ENCODE assay signal across 8 mouse cellular contexts in the genomic region with DNA sequence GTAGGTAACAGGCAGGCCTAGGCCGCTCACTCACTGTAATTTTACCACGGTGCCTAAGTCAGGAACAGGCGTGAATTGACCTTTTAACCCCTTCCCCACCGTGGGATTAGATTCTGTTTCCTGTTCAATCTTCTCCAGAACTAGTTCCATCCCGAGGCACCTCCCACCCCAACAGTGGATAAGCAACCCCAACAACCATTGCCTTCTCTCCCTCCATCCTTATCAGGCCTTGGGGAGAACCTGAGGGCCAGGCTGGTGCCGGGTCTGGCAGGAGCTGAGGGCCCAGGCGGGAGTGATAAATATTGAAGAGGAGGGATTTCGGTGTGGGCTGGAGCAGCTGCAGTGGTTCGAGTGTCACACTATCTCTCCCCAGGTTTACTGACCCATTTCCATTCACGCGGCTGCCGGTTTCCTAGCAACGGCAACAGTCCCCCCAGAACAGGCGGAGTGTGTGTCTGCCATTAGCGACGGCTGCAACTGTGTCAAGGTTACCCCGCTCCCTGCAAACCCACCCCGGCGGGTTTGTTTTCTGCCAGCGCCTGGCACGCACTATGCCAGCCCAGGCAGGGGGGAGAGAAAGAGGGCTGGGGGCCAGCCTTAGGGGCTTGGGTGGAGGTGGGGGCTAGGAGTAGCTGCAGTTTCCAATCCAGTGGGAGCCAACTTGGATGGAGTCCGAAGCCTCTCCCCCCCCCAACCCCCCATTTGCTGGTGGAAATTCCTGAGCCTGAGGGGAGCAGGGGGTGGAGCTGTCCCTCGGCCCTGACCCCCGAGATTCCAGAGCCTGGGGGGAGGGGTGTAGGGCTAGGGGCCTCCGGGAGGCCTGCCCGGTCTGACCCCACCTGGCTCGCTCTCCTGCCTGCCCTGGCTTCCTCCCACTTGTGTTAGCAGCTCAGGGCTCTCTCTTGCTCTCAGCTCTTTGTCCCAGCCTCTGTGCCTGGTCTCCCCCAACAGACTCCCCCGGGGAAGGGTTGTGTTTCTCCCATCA. TPM values are rescaled to one million over a fixed set of nuclear protein-coding genes. Genes with fewer than 3 reads are reported as not detected.
DNase-seq lines count a peak whose midpoint lies in the region; ATAC-seq and TF ChIP-seq lines count a peak whose summit lies in the region.

No protein-coding gene starts in this region.

- peak overlapping the region; percentile 21 for H3K9ac ChIP-seq in intestine, embryonic 15.5 days
- peak overlapping the region; percentile 31; the same call in 1 of the 2 replicates for H3K9ac ChIP-seq in stomach, postnatal 0 days (ENCODE audit: low read length)

- no peak for TF ChIP-seq CTCF in stomach, postnatal 0 days (IDR thresholded peaks at IDR 0.05; ENCODE audit: low read depth)

- no peak for TF ChIP-seq EP300 in stomach, postnatal 0 days (optimal IDR thresholded peaks at IDR 0.05)

- H3K4me1 ChIP-seq in forebrain, embryonic 10.5 days: peaks cover 99% of the 10 kb centered on the region
- peaks cover 95% of the 10 kb centered on the region for H3K4me1 ChIP-seq in intestine, embryonic 15.5 days (replicated peaks)
- peaks cover 38% of the 10 kb centered on the region for H3K4me1 ChIP-seq in stomach, postnatal 0 days (replicated peaks; ENCODE audit: control insufficient read depth, insufficient read depth)

- H3K36me3 ChIP-seq in forebrain, embryonic 10.5 days (replicated peaks): no peaks in the 10 kb centered on the region
- H3K36me3 ChIP-seq in intestine, embryonic 15.5 days: no peaks in the 10 kb centered on the region
- H3K36me3 ChIP-seq in stomach, postnatal 0 days (ENCODE audit: control insufficient read depth, insufficient read depth, low read length): no peaks in the 10 kb centered on the region

- no peaks in the 10 kb centered on the region for H3K9me3 ChIP-seq in forebrain, embryonic 10.5 days
- H3K9me3 ChIP-seq in intestine, embryonic 15.5 days: no peaks in the 10 kb centered on the region
- H3K9me3 ChIP-seq in stomach, postnatal 0 days (ENCODE audit: control insufficient read depth, low read length): no peaks in the 10 kb centered on the region

- peak; percentile 70 to 76 for DNase-seq in layer of hippocampus, postnatal 10 days (ENCODE audit: low spot score in 2 of 2)
- DNase-seq in layer of hippocampus, adult 9-10 months (ENCODE audit: low spot score): no peak
- peak; percentile 75 for DNase-seq in adrenal gland, adult 8-10 months
- peak; percentile 72 for DNase-seq in forebrain, embryonic 10.5 days (ENCODE audit: extremely low spot score, low spot score)
- peak; percentile 55 for DNase-seq in stomach, postnatal 0 days (ENCODE audit: low spot score)
- no peak for DNase-seq in urinary bladder, postnatal 10 days (ENCODE audit: low spot score)

- peak; percentile 13; the same call in 1 of the 2 replicates for ATAC-seq in intestine, embryonic 15.5 days
- peak; percentile 68 for ATAC-seq in megakaryocyte progenitor cell, adult 5-6 weeks (replicated peaks; ENCODE audit: poor library complexity)
- ATAC-seq in stomach, postnatal 0 days (ENCODE audit: low FRiP score, low TSS enrichment): peak; percentile 3; the same call in 1 of the 2 replicates

- peak overlapping the region; percentile 44 for H3K4me3 ChIP-seq in forebrain, embryonic 10.5 days
- H3K4me3 ChIP-seq in intestine, embryonic 15.5 days (replicated peaks): peak overlapping the region; percentile 8
- H3K4me3 ChIP-seq in stomach, postnatal 0 days (ENCODE audit: low read depth, low read length): no peak overlapping the region

- H3K27ac ChIP-seq in forebrain, embryonic 10.5 days: peak overlapping the region; percentile 84
- H3K27ac ChIP-seq in intestine, embryonic 15.5 days: peak overlapping the region; percentile 62
- H3K27ac ChIP-seq in stomach, postnatal 0 days (replicated peaks): peak overlapping the region; percentile 61

- 3% methylated on average over 28 of the region's 28 CpGs for WGBS in forebrain, embryonic 10.5 days
- WGBS in intestine, embryonic 15.5 days: 14% methylated on average over 28 of the region's 28 CpGs
- 16% methylated on average over 28 of the region's 28 CpGs for WGBS in stomach, postnatal 0 days

- H3K4me2 ChIP-seq in intestine, embryonic 15.5 days (replicated peaks): peak overlapping the region; percentile 51
- H3K4me2 ChIP-seq in stomach, postnatal 0 days (replicated peaks; ENCODE audit: low read depth): peak overlapping the region; percentile 35

- H3K27me3 ChIP-seq in forebrain, embryonic 10.5 days (ENCODE audit: poor library complexity, severe bottlenecking): peaks cover 48% of the 10 kb centered on the region
- H3K27me3 ChIP-seq in intestine, embryonic 15.5 days (replicated peaks): no peaks in the 10 kb centered on the region
- no peaks in the 10 kb centered on the region for H3K27me3 ChIP-seq in stomach, postnatal 0 days (ENCODE audit: control insufficient read depth, insufficient read depth, low read length)

RNA-seq across cellular contexts. Expression of a gene that starts 31.9 kb away (rescaled TPM):
- 100 to 1,000 TPM in 1 of 2 experiments, 10 to 100 TPM in 1; 98.1 to 103 TPM for total RNA-seq in layer of hippocampus, postnatal 10 days (2021)
- 100 to 1,000 TPM in 1 of 4 experiments, 10 to 100 TPM in 3; 72.0 to 109 (median 82.9) TPM for total RNA-seq in adrenal gland, adult 8-10 months (2022)
- 5.8 and 7.4 TPM in 2 replicates for polyA plus RNA-seq in forebrain, embryonic 10.5 days (2016; fragmentation: Nextera tagmentation; extraction: Ambion mirVana)
- 5.4 and 6.3 TPM in 2 replicates for polyA plus RNA-seq in intestine, embryonic 15.5 days (2015; fragmentation: Nextera tagmentation; extraction: Ambion mirVana)
- total RNA-seq in megakaryocyte progenitor cell, adult 5-6 weeks (2015): 4.1 and 5.3 TPM in 2 replicates
- total RNA-seq in megakaryocyte progenitor cell, adult 5-6 weeks (2017): 0.81 and 3.8 TPM in 2 replicates
- 2.8 and 3.2 TPM in 2 replicates for polyA plus RNA-seq in stomach, postnatal 0 days (2015; fragmentation: Nextera tagmentation; extraction: Ambion mirVana)

Comparison
In these comparisons a context has a peak if more than half of its experiments do, and no peak if none do; other contexts are left out.
1. DNase-seq: peak in layer of hippocampus, postnatal 10 days (2 of 2), adrenal gland, adult 8-10 months (single experiment), forebrain, embryonic 10.5 days (single experiment) and stomach, postnatal 0 days (single experiment); none in layer of hippocampus, adult 9-10 months (single experiment) and urinary bladder, postnatal 10 days (single experiment).
2. ATAC-seq: peak in every context shown above with its lines; median percentile 68 in megakaryocyte progenitor cell, adult 5-6 weeks; 13 in intestine, embryonic 15.5 days; 3 in stomach, postnatal 0 days.
3. RNA of a gene that starts 31.9 kb away (total RNA-seq): 98.1 to 103 TPM in layer of hippocampus, postnatal 10 days and 72.0 to 109 TPM in adrenal gland, adult 8-10 months; 0.81 to 5.3 TPM in megakaryocyte progenitor cell, adult 5-6 weeks; every median in the first group is over 10 times any median in the second.
4. Peak in every context shown above with its lines, with median percentiles within 50 percentile points of each other: H3K27ac ChIP-seq.